Mouse (Mus musculus) gastrocnemius, adult 2 months (tissue): ENCODE data around the gene Tdp1. TPM values are rescaled to one million over a fixed set of nuclear protein-coding genes. Genes with fewer than 3 reads are reported as not detected.
A peak's percentile ranks its signal among the peaks of the same experiment; 100 is the strongest.

Experiments used
- DNase-seq: peaks from one replicate; pipeline ENCODE4 v3.0.0; 2022
- H3K27ac ChIP-seq: fragments of 200-600 bp; 2 replicates; pipeline ENCODE4 v1.8.1; 2022; ENCODE audit warnings: mild to moderate bottlenecking
- H3K4me3 ChIP-seq: fragments of 200-600 bp; 2 replicates; pipeline ENCODE4 v1.8.1; 2022; ENCODE audit warnings: mild to moderate bottlenecking, moderate library complexity
- CTCF ChIP-seq: fragments of 200-600 bp; IDR thresholded peaks from 2 replicates; pipeline ENCODE4 v1.8.1; 2022; ENCODE audit warnings: antibody characterized with exemption, mild to moderate bottlenecking, moderate library complexity
- intact Hi-C: fragments of 180-260 bp; cut with DNase I; formaldehyde crosslinking; loops from one replicate; pipeline ENCODE4 v1.15.1; 2025
- total RNA-seq, 2 experiments: library from RNA; stranded (reverse); gene quantifications; 2 replicates each; pipeline ENCODE4 v1.2.3; 2021

Gene Tdp1
- total RNA-seq, 2 experiments from 2014 or later, result 3.6 to 6.6 TPM

DNA sequence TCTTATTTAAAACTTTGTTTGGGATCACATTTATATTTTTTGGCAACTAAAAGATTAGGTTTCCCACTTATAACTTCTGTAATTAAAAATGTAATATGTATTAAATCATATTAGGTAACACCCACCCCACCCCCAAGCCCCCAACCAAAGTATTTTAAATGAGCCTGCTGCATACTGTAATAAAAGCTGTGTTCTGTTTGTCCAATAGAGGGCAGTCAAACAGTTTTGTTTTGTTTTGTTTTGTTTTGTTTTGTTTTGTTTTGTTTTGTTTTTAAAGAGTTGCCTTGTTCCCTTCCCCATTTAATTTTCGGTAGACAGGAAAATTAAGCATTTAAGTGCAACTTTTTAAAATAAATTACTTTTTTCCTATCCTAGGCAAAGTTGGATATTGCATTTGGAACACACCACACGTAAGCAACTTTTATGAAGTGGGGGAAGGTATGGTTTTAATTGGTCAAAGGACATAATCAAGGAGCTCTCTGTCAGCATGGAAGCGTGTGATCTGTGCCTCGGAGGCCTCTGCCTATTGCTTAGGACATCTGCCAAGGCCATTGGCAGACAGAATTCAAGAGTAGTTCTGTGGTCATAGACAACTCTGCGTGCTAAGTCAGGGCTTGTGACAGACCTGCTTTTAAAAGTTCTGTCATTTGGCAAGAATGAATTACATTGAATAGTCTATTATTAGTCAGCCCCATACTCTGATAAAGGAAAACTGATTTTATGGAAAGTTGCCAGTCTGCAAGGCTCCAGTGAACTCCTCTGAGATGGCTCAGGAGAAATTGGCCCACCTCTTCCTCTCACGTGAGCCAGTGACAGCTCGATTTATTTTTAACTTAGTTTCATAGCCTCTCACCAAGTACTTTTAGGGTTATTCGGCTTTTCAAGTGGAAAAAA lies 17.9 kb downstream of the Tdp1 start:
- intact Hi-C loops, result loop anchor here (5.0 kb wide), 1 partner anchor 60 kb away; the partner anchor contains the start of gene Kcnk13
- no peak for DNase-seq
- peak overlapping the region; percentile 75 for H3K27ac ChIP-seq
- TF ChIP-seq CTCF, result peak; percentile 46
- no peak overlapping the region for H3K4me3 ChIP-seq

DNA sequence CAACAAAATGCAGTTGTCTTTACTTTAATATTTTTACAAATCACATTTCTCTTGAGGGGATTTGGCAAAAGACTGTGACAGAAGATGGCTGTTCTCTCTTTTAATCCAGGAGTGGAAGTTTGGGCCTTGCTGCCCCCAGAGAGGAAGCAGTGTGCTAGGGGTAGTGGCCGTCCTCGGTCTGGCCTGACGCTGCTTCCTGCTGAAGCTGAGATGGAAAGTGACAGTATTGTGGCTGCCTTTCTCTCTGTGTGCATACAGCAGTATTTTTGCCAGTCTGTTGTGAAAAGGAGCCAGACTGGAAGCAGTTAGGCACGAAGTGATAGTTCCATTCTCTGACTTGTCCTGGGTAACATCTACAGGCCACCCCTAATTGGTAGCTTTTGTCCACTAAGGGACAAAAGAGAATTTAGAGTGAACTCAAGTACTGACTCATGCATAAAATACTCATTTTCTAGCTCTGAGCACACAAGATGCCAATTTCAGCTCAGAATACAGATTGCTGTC lies 18.6 kb downstream of the Tdp1 start:
- Histone ChIP-seq H3K4me3 (no peak overlapping the region), H3K27ac (peak overlapping the region; percentile 75)
- TF ChIP-seq CTCF, result no peak
- intact Hi-C loops, result loop anchor here (5.0 kb wide), 1 partner anchor 59 kb away; the partner anchor contains the start of gene Kcnk13
- DNase-seq, result no peak

DNA sequence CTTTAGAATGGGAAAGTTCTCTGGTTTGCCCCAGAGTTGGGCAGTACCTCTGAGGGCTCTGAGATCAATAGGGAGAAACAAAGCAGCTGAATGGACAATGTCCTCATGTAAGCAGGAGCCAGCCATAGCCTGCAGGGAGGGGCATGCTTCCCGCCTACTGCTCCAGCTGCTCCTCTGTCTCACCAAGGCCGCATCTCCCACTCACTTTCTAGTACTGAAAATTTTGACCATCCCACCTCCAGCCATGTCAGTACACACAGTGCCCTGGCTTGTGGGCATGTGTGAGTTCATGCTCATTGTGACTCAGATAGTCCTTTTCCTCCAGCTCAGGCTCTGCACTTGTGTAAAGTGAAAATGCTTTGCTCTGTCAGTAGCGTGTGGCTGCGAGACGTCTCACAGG lies 20.2 kb downstream of the Tdp1 start:
- no peak overlapping the region for H3K27ac ChIP-seq

DNA sequence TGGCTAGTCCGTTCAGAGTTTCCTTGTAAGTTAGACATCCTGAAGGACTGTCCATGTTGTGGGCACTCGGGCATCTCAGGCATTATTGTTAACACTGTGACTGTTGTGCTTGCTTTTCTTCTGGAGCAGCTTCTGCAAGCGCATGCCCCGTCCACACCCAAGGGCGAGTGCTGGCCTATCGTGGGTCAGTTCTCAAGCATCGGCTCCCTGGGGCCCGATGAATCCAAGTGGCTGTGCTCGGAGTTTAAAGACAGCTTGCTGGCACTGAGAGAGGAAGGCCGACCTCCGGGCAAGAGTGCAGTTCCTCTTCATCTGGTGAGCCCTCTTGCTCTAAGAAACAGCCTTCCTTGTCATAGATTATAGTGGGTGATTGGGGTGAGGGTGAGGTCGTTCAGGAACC lies 27.1 kb downstream of the Tdp1 start:
- no peak for TF ChIP-seq CTCF
- intact Hi-C loops, result no loop called here
- H3K4me3 ChIP-seq, result no peak overlapping the region
- no peak overlapping the region for H3K27ac ChIP-seq
- no peak for DNase-seq

More for the DNA sequence above, 20.2 kb downstream of the Tdp1 start:
- intact Hi-C loops, result loop anchor here (5.0 kb wide), 1 partner anchor 58 kb away; the partner anchor contains the start of gene Kcnk13
- no peak overlapping the region for H3K4me3 ChIP-seq
- DNase-seq, result no peak
- TF ChIP-seq CTCF, result no peak

DNA sequence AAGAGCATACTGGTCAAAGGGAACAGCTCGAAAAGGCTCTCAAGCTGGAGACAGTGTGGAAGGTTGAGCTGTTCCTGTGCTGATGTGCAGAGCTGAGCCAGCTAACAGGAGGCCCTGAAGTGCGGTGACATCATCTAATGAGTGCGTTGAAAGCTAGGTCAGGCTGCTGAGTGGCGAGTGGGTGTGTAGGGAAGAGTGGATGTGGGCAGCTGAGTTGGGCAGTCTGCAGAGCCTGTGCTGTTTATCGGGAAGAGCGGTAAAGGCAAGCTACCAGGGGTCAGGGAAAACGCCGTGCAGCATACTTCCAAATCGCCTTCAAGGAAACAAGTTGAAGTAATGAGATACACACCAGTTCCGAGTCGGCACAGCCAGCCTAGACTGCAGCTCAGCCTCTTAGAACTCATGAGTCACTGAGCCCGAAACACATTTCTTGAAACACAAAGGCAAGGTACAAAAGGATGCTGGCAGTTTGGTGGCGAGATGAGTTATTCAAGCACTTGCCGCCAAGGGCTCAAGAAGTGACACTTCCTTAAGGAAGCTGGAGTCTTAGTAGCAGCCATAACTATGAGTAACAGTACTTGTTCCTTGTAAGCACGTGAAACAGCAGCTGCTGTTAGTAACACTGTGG lies 33.6 kb downstream of the Tdp1 start:
- no peak for DNase-seq
- H3K27ac ChIP-seq, result no peak overlapping the region

DNA sequence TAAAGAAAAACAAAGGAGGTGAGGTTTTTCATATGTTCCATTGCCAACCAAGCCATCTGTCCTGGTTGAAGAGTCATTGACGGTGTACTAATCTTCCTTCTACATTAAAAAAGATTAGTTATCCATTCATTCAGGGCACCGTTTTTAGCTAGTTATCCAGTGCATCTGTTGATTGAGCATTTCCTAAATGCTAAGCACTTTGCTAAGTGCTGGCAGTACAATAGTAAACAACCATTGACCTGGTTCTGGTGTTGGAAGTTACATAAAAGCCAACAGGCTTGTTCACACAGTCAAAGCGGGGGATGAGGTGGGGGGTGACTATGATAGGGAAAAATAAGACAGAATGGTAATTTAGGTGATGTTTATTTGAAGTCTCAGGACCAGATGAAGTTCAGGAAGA lies 35.3 kb downstream of the Tdp1 start:
- intact Hi-C loops, result no loop called here
- no peak for DNase-seq
- Histone ChIP-seq H3K4me3 (no peak overlapping the region), H3K27ac (no peak overlapping the region)
- no peak for TF ChIP-seq CTCF

More for the DNA sequence above, 33.6 kb downstream of the Tdp1 start:
- intact Hi-C loops, result no loop called here
- no peak overlapping the region for H3K4me3 ChIP-seq
- no peak for TF ChIP-seq CTCF

DNA sequence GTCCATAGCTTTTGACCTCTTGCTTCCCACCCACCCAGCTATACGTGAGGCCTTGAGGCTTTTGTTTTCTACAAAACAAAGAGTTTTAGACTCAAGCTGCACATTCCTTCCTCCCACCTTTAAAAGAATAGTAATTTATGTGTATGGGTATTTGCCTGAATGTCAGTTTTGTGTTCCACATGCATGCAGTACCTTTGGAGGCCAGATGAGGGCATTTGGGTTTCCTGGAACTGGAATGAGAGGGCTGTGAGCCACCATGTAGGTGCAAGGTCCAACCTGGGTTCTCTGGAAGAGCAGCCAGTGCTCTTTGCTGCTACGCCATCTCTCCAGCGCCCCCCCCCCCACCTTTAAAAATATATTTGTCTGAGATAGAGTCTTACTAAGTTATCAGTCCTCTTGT lies 36.7 kb downstream of the Tdp1 start:
- TF ChIP-seq CTCF, result peak; percentile 37
- DNase-seq, result no peak
- intact Hi-C loops, result no loop called here
- H3K4me3 ChIP-seq, result no peak overlapping the region
- no peak overlapping the region for H3K27ac ChIP-seq

DNA sequence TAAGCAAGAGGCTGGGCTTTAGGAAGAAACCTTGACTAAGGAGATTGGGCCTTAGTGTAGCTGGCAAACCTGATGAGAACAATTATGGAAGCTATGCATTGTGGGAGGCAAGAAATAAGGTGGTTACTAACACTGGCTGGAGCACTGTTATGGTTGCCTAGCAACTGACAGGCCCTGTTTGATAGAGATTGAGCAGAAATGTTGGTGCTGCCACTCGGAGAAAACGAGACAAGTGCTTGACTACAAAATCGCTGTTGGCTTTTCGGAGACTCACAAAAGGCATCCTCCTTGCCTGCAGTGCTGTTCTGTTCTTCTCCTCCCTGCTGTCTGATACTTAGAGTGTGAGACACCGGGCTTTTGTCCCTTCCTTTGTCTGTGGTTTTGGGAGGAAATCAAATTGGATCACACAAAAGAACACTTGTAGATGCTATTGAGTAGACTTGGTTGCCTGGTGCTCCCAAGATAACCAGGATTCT lies 38.9 kb downstream of the Tdp1 start:
- H3K27ac ChIP-seq, result no peak overlapping the region
- no peak for DNase-seq
- TF ChIP-seq CTCF, result no peak
- H3K4me3 ChIP-seq, result no peak overlapping the region
- intact Hi-C loops, result no loop called here

DNA sequence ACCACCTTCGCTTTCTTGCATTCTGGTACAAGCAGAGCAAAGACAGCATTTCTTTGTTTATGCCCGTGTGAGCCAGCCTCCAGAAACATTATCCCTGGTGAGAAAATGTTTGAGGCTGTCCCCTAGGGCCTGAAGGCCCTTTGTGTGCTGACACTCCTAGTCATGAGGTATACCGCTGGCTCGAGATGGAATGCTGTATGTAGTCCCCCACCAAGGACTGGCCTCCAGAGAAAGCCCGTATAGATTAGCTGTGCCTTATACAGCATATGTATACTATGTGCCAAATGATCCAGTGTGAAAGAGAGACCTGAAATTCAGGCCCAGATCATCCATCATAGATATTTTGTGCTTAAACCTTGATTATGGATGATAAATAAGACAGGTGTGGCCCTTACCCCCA lies 39.4 kb downstream of the Tdp1 start:
- no peak overlapping the region for H3K27ac ChIP-seq
- TF ChIP-seq CTCF, result no peak
- intact Hi-C loops, result no loop called here
- H3K4me3 ChIP-seq, result no peak overlapping the region
- no peak for DNase-seq

DNA sequence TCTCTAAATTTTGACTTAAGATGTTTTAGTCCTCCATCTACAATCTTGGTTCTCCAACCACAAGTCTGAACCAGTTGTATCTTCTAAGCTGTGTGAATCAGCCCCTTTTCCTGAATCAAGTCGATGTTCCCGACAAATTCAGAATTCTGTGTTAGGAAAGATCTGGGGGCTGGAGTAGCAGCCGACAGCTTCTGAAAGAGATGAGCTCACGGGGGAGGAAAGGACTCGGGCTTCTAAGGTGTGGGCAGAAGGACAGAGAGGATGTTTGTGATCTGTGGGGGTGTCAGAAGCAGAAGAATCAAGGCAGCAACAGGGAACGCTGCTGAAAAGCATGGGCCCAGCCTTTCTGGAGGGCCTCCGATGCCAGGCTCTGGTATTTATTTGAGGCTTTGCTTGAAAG lies 44.0 kb downstream of the Tdp1 start:
- intact Hi-C loops, result no loop called here
- H3K27ac ChIP-seq, result no peak overlapping the region
- H3K4me3 ChIP-seq, result no peak overlapping the region
- no peak for TF ChIP-seq CTCF
- no peak for DNase-seq

DNA sequence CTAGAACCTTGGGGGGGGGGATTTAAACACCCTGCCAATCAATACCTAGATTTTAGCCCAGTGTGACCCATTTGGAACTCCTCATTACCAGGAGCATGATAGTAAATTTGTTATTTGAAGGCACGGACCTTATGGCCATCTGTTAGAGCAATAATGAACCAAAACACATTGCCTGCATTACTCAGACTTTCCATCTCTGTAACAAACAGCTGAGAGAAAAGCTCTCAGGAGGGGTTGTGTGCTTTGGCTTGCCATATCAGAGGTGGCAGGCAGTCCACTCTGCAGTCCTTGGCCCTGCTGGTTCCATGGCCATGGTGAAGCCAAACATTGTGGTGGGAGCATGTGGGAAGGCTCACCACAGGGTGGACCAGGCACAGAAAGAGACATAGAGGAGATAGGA lies 44.8 kb downstream of the Tdp1 start:
- Histone ChIP-seq H3K27ac (no peak overlapping the region), H3K4me3 (no peak overlapping the region)
- no peak for DNase-seq
- intact Hi-C loops, result no loop called here
- no peak for TF ChIP-seq CTCF

DNA sequence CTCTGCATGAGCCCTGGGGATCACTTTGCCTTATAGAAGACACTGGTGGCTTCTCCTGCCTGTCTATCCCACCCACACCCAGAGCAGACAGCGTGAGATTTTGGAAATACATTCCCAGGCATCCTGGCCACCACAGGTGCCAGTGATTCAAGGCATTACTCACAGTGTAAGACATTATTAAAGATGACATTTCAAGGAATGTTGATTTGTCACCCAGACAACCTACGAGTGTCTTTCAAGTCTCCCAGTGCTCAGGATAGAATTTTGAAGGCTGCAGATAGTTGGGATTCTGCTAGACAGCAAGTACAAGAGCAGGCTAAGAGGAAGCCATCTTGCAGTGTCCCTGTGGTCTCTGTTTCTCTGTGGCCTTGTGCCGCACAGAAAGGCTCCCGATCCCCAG lies 47.9 kb downstream of the Tdp1 start:
- no peak overlapping the region for H3K4me3 ChIP-seq
- H3K27ac ChIP-seq, result no peak overlapping the region
- TF ChIP-seq CTCF, result no peak
- no peak for DNase-seq
- intact Hi-C loops, result no loop called here

DNA sequence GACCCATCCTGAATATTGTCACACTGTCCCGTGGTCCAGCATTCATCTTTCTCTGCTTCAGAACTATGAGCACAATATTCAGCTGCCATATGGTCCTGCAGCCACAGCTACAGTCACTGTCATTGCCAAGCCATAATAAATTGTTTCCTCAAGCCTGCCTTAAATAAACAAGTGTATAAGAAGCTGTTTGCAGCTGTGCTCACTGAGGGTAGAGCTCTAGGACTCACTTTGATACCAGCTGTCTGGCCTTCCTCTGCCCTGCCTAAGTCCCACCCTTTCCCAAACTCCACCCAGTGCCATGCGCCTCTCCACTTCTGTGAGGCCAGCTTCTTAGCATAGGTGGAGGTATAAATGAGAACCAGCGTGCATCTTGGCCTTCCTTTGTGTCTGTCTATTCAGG lies 49.3 kb downstream of the Tdp1 start:
- H3K27ac ChIP-seq, result no peak overlapping the region
- H3K4me3 ChIP-seq, result no peak overlapping the region
- intact Hi-C loops, result no loop called here
- no peak for DNase-seq
- TF ChIP-seq CTCF, result no peak
